Mouse (Mus musculus) heart, postnatal 0 days (tissue): ENCODE results near the gene Exoc3l2.

Source experiments
- CTCF ChIP-seq: IDR thresholded peaks from 2 replicates; pipeline ENCODE4 v1.5.1; 2016; ENCODE audit warnings: antibody characterized with exemption, control low read depth, low read depth
- EP300 ChIP-seq: IDR thresholded peaks from 2 replicates; pipeline ENCODE4 v1.6.1; 2016; ENCODE audit warnings: antibody characterized with exemption, low read depth

DNA sequence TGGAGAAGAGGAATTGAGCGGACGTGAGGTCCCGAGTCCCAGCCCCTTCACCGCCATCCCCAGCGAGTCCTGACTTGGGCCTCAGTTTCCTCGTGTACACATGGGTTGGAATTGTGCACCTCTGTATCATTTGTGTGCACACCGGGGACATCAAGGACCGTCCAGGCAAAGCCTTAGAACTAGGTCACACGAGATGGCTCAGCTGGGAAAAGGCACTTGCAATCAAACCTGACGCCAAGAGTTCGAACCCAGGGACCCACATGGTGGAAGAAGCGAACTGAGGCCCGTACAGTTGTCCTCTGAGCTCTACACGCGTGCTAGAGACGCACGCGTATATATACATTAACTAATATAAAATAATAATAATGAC, 44.5 kb downstream of the Exoc3l2 start:
- no peak for TF ChIP-seq CTCF
- no peak for TF ChIP-seq EP300
